Mouse (Mus musculus): Measurements from ENCODE around the gene Abhd12b. TPM values are rescaled to one million over a fixed set of nuclear protein-coding genes. Genes with fewer than 3 reads are reported as not detected.
A peak's percentile ranks its signal among the peaks of the same experiment; 100 is the strongest.

The Abhd12b gene
- polyA plus RNA-seq (2014; fragmentation: Nextera tagmentation; extraction: Ambion mirVana), result 0.07 TPM in 1 of 2 replicates, not detected in the other

DNA sequence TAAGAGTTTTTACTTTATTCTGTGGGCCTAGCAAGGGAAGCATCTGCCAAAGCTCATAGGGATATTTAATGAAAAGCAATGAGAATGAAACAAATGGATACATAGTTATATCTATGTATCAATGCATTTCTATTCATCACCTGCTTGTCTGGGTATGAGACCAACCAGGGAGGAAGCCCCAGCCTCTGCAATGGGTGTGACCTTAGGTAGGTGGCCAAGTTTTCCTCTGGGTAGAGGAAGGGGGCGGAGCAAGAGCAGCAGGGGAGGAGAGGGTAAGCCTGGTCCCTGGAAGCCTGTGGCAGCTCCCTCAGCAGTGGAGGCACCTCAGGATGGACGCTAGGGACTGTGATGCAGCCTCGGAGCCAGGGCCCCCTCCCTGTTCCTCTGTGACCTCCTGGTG, at the start of gene Abhd12b:
Gene Abhd12b, plus strand, starts transcription at position 301 of the 400 bp plus-strand sequence.
- Histone ChIP-seq H3K9ac (ENCODE audit: low read length) (no peak within 1 kb of the TSS), H3K36me3 (ENCODE audit: control insufficient read depth, insufficient read depth, low read length) (no peaks in the 10 kb centered on the region), H3K27me3 (ENCODE audit: control insufficient read depth, insufficient read depth, low read length) (no peaks in the 10 kb centered on the region), H3K9me3 (ENCODE audit: control insufficient read depth, low read length) (no peaks in the 10 kb centered on the region), H3K4me1 (ENCODE audit: control insufficient read depth, insufficient read depth, low read length) (peaks cover 3% of the 10 kb centered on the region; the same call in 1 of the 2 replicates), H3K27ac (ENCODE audit: low read depth, low read length) (no peak within 1 kb of the TSS), H3K4me3 (ENCODE audit: low read depth, low read length) (no peak within 1 kb of the TSS), H3K4me2 (no peak within 1 kb of the TSS)
- ATAC-seq (ENCODE audit: low FRiP score) (no peak), DNase-seq (ENCODE audit: low spot score, missing footprints) (no peak)
- 66% methylated on average over 3 of the region's 3 CpGs for WGBS

DNA sequence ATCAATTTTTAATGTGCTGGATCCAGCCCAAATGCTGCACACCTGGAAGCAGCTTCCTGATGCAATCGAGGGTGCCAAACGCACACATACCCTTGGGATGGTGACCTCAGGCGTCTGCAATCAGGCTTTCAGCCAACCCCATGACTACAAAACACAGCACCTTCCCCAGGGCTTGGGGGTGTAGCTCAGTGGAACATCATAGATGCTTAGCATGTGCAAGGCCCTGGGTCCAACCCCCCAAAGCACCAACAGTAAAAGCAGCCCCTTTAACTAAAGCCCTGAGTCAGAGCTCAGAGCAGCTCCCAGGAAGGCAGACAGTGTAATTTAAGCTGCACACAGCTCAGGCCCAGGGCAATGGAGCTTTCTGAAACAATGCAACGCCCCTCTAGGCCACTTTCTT, 49.7 kb upstream of the Abhd12b start:
- H3K27ac ChIP-seq (ENCODE audit: low read depth, low read length), result no peak overlapping the region
- 61% methylated on average over 4 of the region's 4 CpGs for WGBS
- H3K36me3 ChIP-seq (ENCODE audit: control insufficient read depth, insufficient read depth, low read length), result no peaks in the 10 kb centered on the region
- DNase-seq (ENCODE audit: low spot score, missing footprints) (no peak), ATAC-seq (ENCODE audit: low FRiP score) (no peak)
- no peak overlapping the region for H3K4me3 ChIP-seq (ENCODE audit: low read depth, low read length)
- H3K27me3 ChIP-seq (ENCODE audit: control insufficient read depth, insufficient read depth, low read length), result no peaks in the 10 kb centered on the region; the same call in 1 of the 2 replicates
- H3K9ac ChIP-seq (ENCODE audit: low read length), result no peak overlapping the region
- H3K4me1 ChIP-seq (ENCODE audit: control insufficient read depth, insufficient read depth, low read length), result peaks cover 24% of the 10 kb centered on the region
- no peaks in the 10 kb centered on the region for H3K9me3 ChIP-seq (ENCODE audit: control insufficient read depth, low read length)
- H3K4me2 ChIP-seq, result no peak overlapping the region

DNA sequence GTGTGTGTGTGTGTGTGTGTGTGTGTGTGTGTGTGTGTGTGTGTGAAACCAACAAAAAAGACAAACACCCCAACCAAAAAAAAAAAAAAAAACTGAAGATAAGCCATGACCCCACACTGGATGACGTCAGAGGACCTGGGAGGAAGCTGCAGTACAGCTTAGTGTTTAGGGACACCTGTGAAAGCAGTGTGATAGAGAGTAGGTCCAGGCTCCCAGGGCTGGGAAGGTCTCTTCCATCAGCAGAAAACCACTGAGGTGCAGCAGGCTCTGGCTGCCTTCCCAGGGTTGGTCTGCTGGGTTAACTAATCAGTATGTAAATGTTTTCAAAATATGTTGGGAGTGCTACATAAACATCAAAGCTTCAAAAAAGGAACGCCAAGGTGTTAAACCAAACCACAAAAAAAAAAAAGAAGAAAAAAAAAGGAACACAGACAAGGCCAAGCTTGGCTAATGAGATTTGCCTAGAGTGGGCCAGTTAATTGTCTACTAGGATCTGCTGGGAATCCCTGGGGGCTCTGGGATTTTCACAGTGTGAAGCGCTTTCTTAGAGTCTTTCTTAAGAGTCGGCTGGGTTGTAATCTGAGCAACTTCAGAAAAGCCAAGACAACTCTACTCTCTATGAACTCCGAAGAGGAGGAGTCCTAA, 49.0 kb upstream of the Abhd12b start:
- DNase-seq (ENCODE audit: low spot score, missing footprints), result no peak

DNA sequence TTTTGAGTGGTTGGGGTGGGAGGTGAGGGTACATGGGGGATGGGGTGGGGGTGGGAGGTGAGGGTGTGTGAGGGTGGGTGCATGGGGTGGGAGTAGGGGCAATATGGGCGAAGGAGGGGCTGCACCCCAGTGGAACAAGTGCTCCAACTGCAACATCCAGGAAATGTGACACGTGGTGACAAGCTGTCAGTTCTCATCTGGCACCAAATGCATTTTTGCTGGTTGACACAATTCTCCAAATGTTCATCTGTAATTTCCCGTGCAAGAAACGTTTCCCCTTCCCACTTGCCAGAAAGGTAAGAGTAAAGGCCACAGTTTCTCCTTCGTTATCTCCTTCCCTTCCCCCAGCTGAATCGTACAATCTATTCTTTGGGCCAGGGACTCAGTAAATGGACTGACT, 48.1 kb upstream of the Abhd12b start:
- Histone ChIP-seq H3K27me3 (ENCODE audit: control insufficient read depth, insufficient read depth, low read length) (peaks cover 12% of the 10 kb centered on the region; the same call in 1 of the 2 replicates), H3K9ac (ENCODE audit: low read length) (no peak overlapping the region), H3K4me2 (no peak overlapping the region), H3K9me3 (ENCODE audit: control insufficient read depth, low read length) (no peaks in the 10 kb centered on the region), H3K27ac (ENCODE audit: low read depth, low read length) (no peak overlapping the region), H3K4me1 (ENCODE audit: control insufficient read depth, insufficient read depth, low read length) (peaks cover 31% of the 10 kb centered on the region), H3K4me3 (ENCODE audit: low read depth, low read length) (no peak overlapping the region), H3K36me3 (ENCODE audit: control insufficient read depth, insufficient read depth, low read length) (no peaks in the 10 kb centered on the region)
- no peak for ATAC-seq (ENCODE audit: low FRiP score)
- 71% methylated on average over 6 of the region's 6 CpGs for WGBS
- DNase-seq (ENCODE audit: low spot score, missing footprints), result no peak

More for the DNA sequence above, 49.0 kb upstream of the Abhd12b start:
- H3K27me3 ChIP-seq (ENCODE audit: control insufficient read depth, insufficient read depth, low read length), result peaks cover 5% of the 10 kb centered on the region; the same call in 1 of the 2 replicates
- no peak overlapping the region for H3K4me3 ChIP-seq (ENCODE audit: low read depth, low read length)
- H3K9ac ChIP-seq (ENCODE audit: low read length), result no peak overlapping the region
- 12% methylated on average over 5 of the region's 5 CpGs for WGBS
- H3K9me3 ChIP-seq (ENCODE audit: control insufficient read depth, low read length), result no peaks in the 10 kb centered on the region
- H3K4me2 ChIP-seq, result no peak overlapping the region
- ATAC-seq (ENCODE audit: low FRiP score), result no peak
- no peaks in the 10 kb centered on the region for H3K36me3 ChIP-seq (ENCODE audit: control insufficient read depth, insufficient read depth, low read length)
- peaks cover 24% of the 10 kb centered on the region for H3K4me1 ChIP-seq (ENCODE audit: control insufficient read depth, insufficient read depth, low read length)
- no peak overlapping the region for H3K27ac ChIP-seq (ENCODE audit: low read depth, low read length)

DNA sequence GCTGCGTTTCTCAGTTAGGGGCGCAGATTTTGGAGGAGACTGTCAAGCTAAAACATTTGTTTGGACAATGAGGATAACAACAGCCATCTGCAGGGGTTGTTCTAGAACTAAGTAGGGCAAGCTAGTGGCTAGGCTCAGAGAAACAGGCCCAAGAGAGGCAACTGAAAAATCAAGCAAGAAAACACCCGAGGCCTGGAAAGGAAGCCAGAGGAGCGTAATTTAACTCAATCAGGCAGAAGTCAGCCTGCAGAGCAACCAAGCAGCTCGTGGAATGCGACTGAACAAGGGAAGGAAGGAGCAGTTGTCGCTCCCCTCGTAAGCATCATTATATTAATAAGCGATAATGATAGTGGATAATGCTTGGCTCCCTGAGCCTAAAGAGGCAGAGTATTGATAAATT, 47.4 kb upstream of the Abhd12b start:
- Histone ChIP-seq H3K36me3 (ENCODE audit: control insufficient read depth, insufficient read depth, low read length) (no peaks in the 10 kb centered on the region), H3K4me3 (ENCODE audit: low read depth, low read length) (no peak overlapping the region), H3K27me3 (ENCODE audit: control insufficient read depth, insufficient read depth, low read length) (peaks cover 12% of the 10 kb centered on the region; the same call in 1 of the 2 replicates), H3K9me3 (ENCODE audit: control insufficient read depth, low read length) (no peaks in the 10 kb centered on the region), H3K4me2 (no peak overlapping the region), H3K27ac (ENCODE audit: low read depth, low read length) (no peak overlapping the region), H3K9ac (ENCODE audit: low read length) (no peak overlapping the region), H3K4me1 (ENCODE audit: control insufficient read depth, insufficient read depth, low read length) (peaks cover 34% of the 10 kb centered on the region)
- WGBS, result 59% methylated on average over 9 of the region's 9 CpGs
- no peak for DNase-seq (ENCODE audit: low spot score, missing footprints)
- no peak for ATAC-seq (ENCODE audit: low FRiP score)

DNA sequence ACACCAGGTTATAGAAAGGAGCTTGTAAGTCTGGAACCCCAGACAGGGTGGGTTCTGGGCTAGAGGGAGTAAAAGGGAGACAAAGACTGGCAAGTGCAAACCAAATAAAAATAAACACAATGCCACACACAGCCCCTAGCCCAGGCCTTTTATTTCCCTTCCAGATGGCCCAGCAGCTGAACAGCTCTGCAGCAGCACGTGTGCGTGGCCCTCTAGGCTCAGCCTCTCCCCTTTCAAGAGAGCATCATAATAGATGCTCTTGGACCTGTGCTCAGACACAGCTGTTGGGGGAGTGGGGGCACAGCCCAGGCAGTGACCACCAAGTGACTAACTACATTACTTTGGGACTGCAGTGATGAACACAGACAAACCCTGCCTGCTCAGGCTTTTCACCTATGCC, 45.8 kb upstream of the Abhd12b start:
- Histone ChIP-seq H3K27me3 (ENCODE audit: control insufficient read depth, insufficient read depth, low read length) (peaks cover 22% of the 10 kb centered on the region), H3K4me2 (no peak overlapping the region), H3K9me3 (ENCODE audit: control insufficient read depth, low read length) (no peaks in the 10 kb centered on the region), H3K9ac (ENCODE audit: low read length) (no peak overlapping the region), H3K27ac (ENCODE audit: low read depth, low read length) (no peak overlapping the region), H3K4me3 (ENCODE audit: low read depth, low read length) (no peak overlapping the region), H3K4me1 (ENCODE audit: control insufficient read depth, insufficient read depth, low read length) (peaks cover 34% of the 10 kb centered on the region), H3K36me3 (ENCODE audit: control insufficient read depth, insufficient read depth, low read length) (no peaks in the 10 kb centered on the region)
- no peak for DNase-seq (ENCODE audit: low spot score, missing footprints)
- peak; percentile 49 for ATAC-seq (ENCODE audit: low FRiP score)
- WGBS, result 9% methylated on average over 2 of the region's 2 CpGs

DNA sequence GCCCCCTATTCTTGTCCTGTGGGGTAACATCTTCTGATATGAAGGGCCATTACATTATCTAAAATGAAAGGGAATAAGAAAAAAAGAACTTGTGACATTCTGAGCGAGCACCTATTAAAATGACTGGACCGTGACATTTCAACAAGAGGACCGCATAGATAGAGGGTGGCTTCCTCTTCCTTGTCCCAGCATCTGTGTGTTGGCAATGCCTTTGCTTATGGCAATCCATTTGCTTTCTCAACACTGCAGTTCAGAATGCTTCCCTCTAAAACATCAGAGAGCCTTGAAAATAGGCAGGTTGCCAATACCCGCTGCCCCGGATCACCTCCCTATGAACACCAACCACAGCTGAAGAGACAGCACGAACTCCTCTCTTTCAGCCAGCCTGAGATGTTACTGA, 44.0 kb upstream of the Abhd12b start:
- no peak overlapping the region for H3K27ac ChIP-seq (ENCODE audit: low read depth, low read length)
- ATAC-seq (ENCODE audit: low FRiP score) (no peak), DNase-seq (ENCODE audit: low spot score, missing footprints) (no peak)
- H3K4me3 ChIP-seq (ENCODE audit: low read depth, low read length), result peak overlapping the region; percentile 83
- H3K36me3 ChIP-seq (ENCODE audit: control insufficient read depth, insufficient read depth, low read length), result no peaks in the 10 kb centered on the region
- H3K4me2 ChIP-seq, result peak overlapping the region; percentile 98
- peaks cover 24% of the 10 kb centered on the region for H3K27me3 ChIP-seq (ENCODE audit: control insufficient read depth, insufficient read depth, low read length)
- peaks cover 29% of the 10 kb centered on the region for H3K4me1 ChIP-seq (ENCODE audit: control insufficient read depth, insufficient read depth, low read length)
- no peak overlapping the region for H3K9ac ChIP-seq (ENCODE audit: low read length)
- 69% methylated on average over 6 of the region's 6 CpGs for WGBS
- no peaks in the 10 kb centered on the region for H3K9me3 ChIP-seq (ENCODE audit: control insufficient read depth, low read length)

DNA sequence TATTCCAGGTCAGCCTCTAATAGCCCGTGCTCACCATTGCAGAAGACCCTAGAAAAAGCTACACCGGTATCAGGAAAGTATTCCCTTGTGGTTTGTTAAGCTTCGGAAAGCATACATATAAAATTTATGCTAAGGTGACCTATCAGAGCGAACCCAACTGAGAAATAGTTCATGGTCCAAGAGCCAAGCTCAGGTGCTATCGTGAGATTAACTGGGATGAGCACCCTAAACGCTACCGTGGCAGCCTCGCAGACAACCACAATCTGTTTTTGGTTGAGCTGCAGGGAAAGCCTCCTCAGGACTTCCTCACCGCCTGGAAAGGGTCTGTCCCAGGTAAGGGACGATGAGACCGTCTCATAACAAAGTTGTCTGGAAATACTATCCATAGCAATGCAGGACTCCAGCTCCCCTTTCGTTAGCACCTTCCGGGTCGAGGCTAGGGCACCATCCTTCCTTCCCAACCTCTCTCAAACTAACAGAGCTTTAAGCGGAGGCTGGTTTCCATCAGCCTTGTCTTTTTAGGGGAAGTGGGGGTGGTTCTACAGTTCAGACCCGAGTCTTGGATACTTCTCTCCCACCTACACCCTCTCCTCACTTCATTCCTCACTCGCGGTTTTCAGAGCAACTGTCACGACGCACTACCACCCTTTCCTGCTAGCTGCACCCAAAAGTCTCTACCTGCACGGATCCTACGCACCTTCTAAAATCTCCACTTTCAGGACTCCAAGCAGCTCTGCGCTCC, 43.4 kb upstream of the Abhd12b start:
- peaks cover 24% of the 10 kb centered on the region for H3K27me3 ChIP-seq (ENCODE audit: control insufficient read depth, insufficient read depth, low read length)
- H3K4me3 ChIP-seq (ENCODE audit: low read depth, low read length), result peak overlapping the region; percentile 83
- peaks cover 24% of the 10 kb centered on the region for H3K4me1 ChIP-seq (ENCODE audit: control insufficient read depth, insufficient read depth, low read length)
- peak overlapping the region; percentile 91 for H3K9ac ChIP-seq (ENCODE audit: low read length)
- ATAC-seq (ENCODE audit: low FRiP score), result no peak
- no peak for DNase-seq (ENCODE audit: low spot score, missing footprints)
- H3K9me3 ChIP-seq (ENCODE audit: control insufficient read depth, low read length), result no peaks in the 10 kb centered on the region
- H3K36me3 ChIP-seq (ENCODE audit: control insufficient read depth, insufficient read depth, low read length), result no peaks in the 10 kb centered on the region
- peak overlapping the region; percentile 98 for H3K4me2 ChIP-seq
- peak overlapping the region; percentile 71; the same call in 1 of the 2 replicates for H3K27ac ChIP-seq (ENCODE audit: low read depth, low read length)
- WGBS, result 12% methylated on average over 23 of the region's 23 CpGs

DNA sequence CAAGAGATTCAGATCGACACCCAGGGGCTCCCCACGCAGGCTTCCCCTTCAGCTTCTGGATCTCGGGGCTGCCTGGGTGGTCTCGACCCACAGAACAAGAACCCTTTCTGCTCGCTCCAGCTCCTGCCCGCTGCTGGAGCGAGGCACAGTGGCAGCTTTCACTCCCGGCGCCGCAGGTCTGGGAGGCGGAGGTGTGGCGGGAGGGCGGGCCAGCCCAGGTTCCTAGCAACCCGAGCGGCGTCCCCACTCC, 42.9 kb upstream of the Abhd12b start:
- no peaks in the 10 kb centered on the region for H3K36me3 ChIP-seq (ENCODE audit: control insufficient read depth, insufficient read depth, low read length)
- no peak; the same call in 1 of the 2 replicates for ATAC-seq (ENCODE audit: low FRiP score)
- DNase-seq (ENCODE audit: low spot score, missing footprints), result peak; percentile 94

More for the DNA sequence above, 42.9 kb upstream of the Abhd12b start:
- H3K9me3 ChIP-seq (ENCODE audit: control insufficient read depth, low read length), result no peaks in the 10 kb centered on the region
- H3K27me3 ChIP-seq (ENCODE audit: control insufficient read depth, insufficient read depth, low read length), result peaks cover 24% of the 10 kb centered on the region
- H3K9ac ChIP-seq (ENCODE audit: low read length), result peak overlapping the region; percentile 91
- peak overlapping the region; percentile 71 for H3K27ac ChIP-seq (ENCODE audit: low read depth, low read length)
- peaks cover 22% of the 10 kb centered on the region for H3K4me1 ChIP-seq (ENCODE audit: control insufficient read depth, insufficient read depth, low read length)
- peak overlapping the region; percentile 98 for H3K4me2 ChIP-seq
- peak overlapping the region; percentile 83 for H3K4me3 ChIP-seq (ENCODE audit: low read depth, low read length)
- WGBS, result under 1% methylated on average over 16 of the region's 16 CpGs
